Mouse (Mus musculus): ENCODE results near the gene Taldo1. TPM values are rescaled to one million over a fixed set of nuclear protein-coding genes. Genes with fewer than 3 reads are reported as not detected.

The Taldo1 gene
- polyA plus RNA-seq, 1 experiment from 2014 or later, result 265 TPM

- Histone ChIP-seq H3K9ac (replicated peaks) (no peak overlapping the region), H3K27ac (ENCODE audit: low read depth) (no peak overlapping the region), H3K4me2 (ENCODE audit: low read depth, low read length) (no peak overlapping the region), H3K4me3 (ENCODE audit: low read depth, low read length) (no peak overlapping the region), H3K36me3 (replicated peaks; ENCODE audit: insufficient read depth, low read length) (peaks cover 24% of the 10 kb centered on the region), H3K27me3 (ENCODE audit: insufficient read depth, low read length) (no peaks in the 10 kb centered on the region), H3K4me1 (ENCODE audit: insufficient read depth) (peaks cover 17% of the 10 kb centered on the region), H3K9me3 (ENCODE audit: low read length) (no peaks in the 10 kb centered on the region)
- peak; percentile 98 for TF ChIP-seq CTCF (IDR thresholded peaks at IDR 0.05; ENCODE audit: low read depth)
- TF ChIP-seq EP300 (IDR thresholded peaks at IDR 0.05; ENCODE audit: low read depth), result no peak
- ATAC-seq (peak; percentile 69), DNase-seq (peak; percentile 91)
- 12% methylated on average over 11 of the region's 11 CpGs for WGBS (ENCODE audit: insufficient replicate concordance)
Observed at GRCm38 (mm10) chr7:141408833-141409232, 16.8 kb downstream of the Taldo1 start.

DNA sequence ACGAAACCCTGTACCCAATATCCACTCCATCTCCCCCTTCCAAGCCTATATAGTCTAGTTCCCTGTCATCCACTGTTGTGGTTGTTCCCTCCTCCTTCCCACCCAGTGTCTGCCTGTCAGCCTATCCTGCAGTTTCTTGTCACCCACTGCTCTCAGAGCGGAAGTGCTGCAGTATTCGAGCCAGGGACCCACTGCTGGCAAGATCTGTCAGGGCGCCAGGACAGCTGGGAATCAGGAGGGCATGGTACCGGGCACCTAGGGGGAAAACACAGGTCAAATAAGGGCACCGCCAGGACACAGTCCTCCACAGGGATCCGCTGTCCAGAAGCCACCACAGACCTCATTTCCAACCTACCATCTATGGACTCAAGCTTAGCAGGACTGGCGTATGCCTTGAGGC is 18.6 kb downstream of the Taldo1 start:
- H3K4me2 ChIP-seq (ENCODE audit: low read depth, low read length), result no peak overlapping the region
- peaks cover 28% of the 10 kb centered on the region for H3K4me1 ChIP-seq (ENCODE audit: insufficient read depth)
- H3K4me3 ChIP-seq (ENCODE audit: low read depth, low read length), result no peak overlapping the region
- no peak overlapping the region for H3K27ac ChIP-seq (ENCODE audit: low read depth)
- TF ChIP-seq EP300 (IDR thresholded peaks at IDR 0.05; ENCODE audit: low read depth) (no peak), CTCF (IDR thresholded peaks at IDR 0.05; ENCODE audit: low read depth) (no peak)
- H3K36me3 ChIP-seq (replicated peaks; ENCODE audit: insufficient read depth, low read length), result peaks cover 24% of the 10 kb centered on the region
- H3K9ac ChIP-seq (replicated peaks), result no peak overlapping the region
- ATAC-seq, result no peak
- H3K27me3 ChIP-seq (ENCODE audit: insufficient read depth, low read length), result no peaks in the 10 kb centered on the region
- no peak for DNase-seq
- 90% methylated on average over 8 of the region's 8 CpGs for WGBS (ENCODE audit: insufficient replicate concordance)
- no peaks in the 10 kb centered on the region for H3K9me3 ChIP-seq (ENCODE audit: low read length)

- H3K4me2 ChIP-seq (ENCODE audit: low read depth, low read length), result no peak overlapping the region
- ATAC-seq, result no peak
- peaks cover 35% of the 10 kb centered on the region for H3K4me1 ChIP-seq (ENCODE audit: insufficient read depth)
- TF ChIP-seq CTCF (IDR thresholded peaks at IDR 0.05; ENCODE audit: low read depth) (no peak), EP300 (IDR thresholded peaks at IDR 0.05; ENCODE audit: low read depth) (no peak)
- peaks cover 24% of the 10 kb centered on the region for H3K36me3 ChIP-seq (replicated peaks; ENCODE audit: insufficient read depth, low read length)
- no peak overlapping the region for H3K4me3 ChIP-seq (ENCODE audit: low read depth, low read length)
- H3K27ac ChIP-seq (ENCODE audit: low read depth), result no peak overlapping the region; the same call in 1 of the 2 replicates
- H3K27me3 ChIP-seq (ENCODE audit: insufficient read depth, low read length), result no peaks in the 10 kb centered on the region
- no peak for DNase-seq
- H3K9me3 ChIP-seq (ENCODE audit: low read length), result no peaks in the 10 kb centered on the region
- no peak overlapping the region for H3K9ac ChIP-seq (replicated peaks)
- 79% methylated on average over 1 of the region's 1 CpGs for WGBS (ENCODE audit: insufficient replicate concordance)
Observed at GRCm38 (mm10) chr7:141411667-141412066, 19.7 kb downstream of the Taldo1 start.

GRCm38 (mm10) chr7:141413331-141413730 is 21.3 kb downstream of the Taldo1 start:
- no peaks in the 10 kb centered on the region for H3K27me3 ChIP-seq (ENCODE audit: insufficient read depth, low read length)
- H3K4me3 ChIP-seq (ENCODE audit: low read depth, low read length), result peak overlapping the region; percentile 64
- peak overlapping the region; percentile 95 for H3K4me2 ChIP-seq (ENCODE audit: low read depth, low read length)
- H3K9ac ChIP-seq (replicated peaks), result peak overlapping the region; percentile 75
- TF ChIP-seq CTCF (IDR thresholded peaks at IDR 0.05; ENCODE audit: low read depth), result no peak
- TF ChIP-seq EP300 (IDR thresholded peaks at IDR 0.05; ENCODE audit: low read depth), result no peak
- 3% methylated on average over 16 of the region's 16 CpGs for WGBS (ENCODE audit: insufficient replicate concordance)
- H3K9me3 ChIP-seq (ENCODE audit: low read length), result no peaks in the 10 kb centered on the region
- peak overlapping the region; percentile 77 for H3K27ac ChIP-seq (ENCODE audit: low read depth)
- DNase-seq, result no peak
- H3K36me3 ChIP-seq (replicated peaks; ENCODE audit: insufficient read depth, low read length), result peaks cover 24% of the 10 kb centered on the region
- no peak for ATAC-seq
- H3K4me1 ChIP-seq (ENCODE audit: insufficient read depth), result peaks cover 36% of the 10 kb centered on the region

DNA sequence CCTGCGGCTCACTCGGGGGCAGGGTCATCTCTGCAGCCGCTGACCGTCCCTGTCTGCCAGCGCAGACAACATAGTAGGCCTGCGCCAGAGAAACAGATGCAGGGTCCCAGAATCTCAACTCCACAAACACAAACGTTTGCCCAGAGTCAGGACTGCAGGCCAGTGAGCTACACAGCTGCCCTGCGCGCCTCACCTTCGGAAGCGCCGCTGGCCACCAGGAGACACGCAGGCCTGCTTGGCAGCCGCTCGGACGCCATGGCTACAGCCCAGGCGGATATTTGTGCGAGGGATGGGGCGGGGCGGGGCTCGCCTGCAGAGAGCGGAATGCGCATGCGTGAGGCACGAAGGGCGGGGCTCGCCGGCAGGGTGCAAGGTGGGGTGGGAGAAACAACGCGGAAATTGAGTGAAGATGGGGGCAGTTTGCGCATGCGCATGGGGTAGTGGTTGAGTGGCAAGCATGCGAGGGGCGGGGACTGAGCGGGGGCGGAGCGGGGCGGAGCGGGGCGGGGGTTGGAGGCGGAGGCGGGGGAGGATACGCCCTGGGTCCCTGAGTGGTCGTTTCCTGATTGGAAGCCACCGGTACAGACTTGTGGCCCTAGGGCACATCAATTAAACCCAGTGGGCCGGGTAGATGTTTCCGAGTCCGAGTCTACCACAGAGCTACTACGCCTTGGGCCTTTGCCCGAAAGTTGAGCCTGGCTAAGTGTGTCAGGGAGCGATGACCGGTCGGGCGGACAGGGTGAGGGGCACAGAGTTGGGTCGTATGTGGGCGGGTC is 22.0 kb downstream of the Taldo1 start, which contains the start of gene Gatd1:
Gene Gatd1 (minus strand): TSS at position 328 of the 776 bp plus-strand sequence.
- Histone ChIP-seq H3K9ac (replicated peaks) (peak within 1 kb of the TSS; percentile 75), H3K9me3 (ENCODE audit: low read length) (no peaks in the 10 kb centered on the region), H3K27me3 (ENCODE audit: insufficient read depth, low read length) (no peaks in the 10 kb centered on the region), H3K4me1 (ENCODE audit: insufficient read depth) (peaks cover 41% of the 10 kb centered on the region), H3K36me3 (replicated peaks; ENCODE audit: insufficient read depth, low read length) (peaks cover 21% of the 10 kb centered on the region), H3K4me2 (ENCODE audit: low read depth, low read length) (peak within 1 kb of the TSS; percentile 95), H3K4me3 (ENCODE audit: low read depth, low read length) (peak within 1 kb of the TSS; percentile 64), H3K27ac (ENCODE audit: low read depth) (peak within 1 kb of the TSS; percentile 85)
- under 1% methylated on average over 54 of the region's 56 CpGs for WGBS (ENCODE audit: insufficient replicate concordance)
- ATAC-seq (peak; percentile 89), DNase-seq (peak; percentile 100)
- TF ChIP-seq EP300 (IDR thresholded peaks at IDR 0.05; ENCODE audit: low read depth), result peak; percentile 75; the same call in 1 of the 2 replicates
- TF ChIP-seq CTCF (IDR thresholded peaks at IDR 0.05; ENCODE audit: low read depth), result peak; percentile 45

GRCm38 (mm10) chr7:141416144-141416841 is 24.3 kb downstream of the Taldo1 start:
- Histone ChIP-seq H3K27ac (ENCODE audit: low read depth) (peak overlapping the region; percentile 85; the same call in 1 of the 2 replicates), H3K9ac (replicated peaks) (peak overlapping the region; percentile 16; the same call in 1 of the 2 replicates), H3K9me3 (ENCODE audit: low read length) (no peaks in the 10 kb centered on the region), H3K36me3 (replicated peaks; ENCODE audit: insufficient read depth, low read length) (0 out of 2 replicates have a peak, but pooled peaks cover 3% of the 10 kb centered on the region), H3K4me2 (ENCODE audit: low read depth, low read length) (no peak overlapping the region), H3K27me3 (ENCODE audit: insufficient read depth, low read length) (no peaks in the 10 kb centered on the region), H3K4me1 (ENCODE audit: insufficient read depth) (peaks cover 42% of the 10 kb centered on the region), H3K4me3 (ENCODE audit: low read depth, low read length) (no peak overlapping the region)
- 86% methylated on average over 6 of the region's 6 CpGs for WGBS (ENCODE audit: insufficient replicate concordance)
- ATAC-seq, result no peak
- DNase-seq, result no peak
- TF ChIP-seq CTCF (IDR thresholded peaks at IDR 0.05; ENCODE audit: low read depth), result no peak
- TF ChIP-seq EP300 (IDR thresholded peaks at IDR 0.05; ENCODE audit: low read depth), result no peak
